Mouse (Mus musculus): ENCODE results near the gene Rasa3.
A peak's percentile ranks its signal among the peaks of the same experiment; 100 is the strongest.

Rasa3 gene

GRCm38 (mm10) chr8:13677413-13677883, at the start of gene Rasa3:
Gene Rasa3, minus strand, starts transcription at chr8:13677603.
- peak; percentile 96 for DNase-seq (ENCODE audit: low spot score)

DNA sequence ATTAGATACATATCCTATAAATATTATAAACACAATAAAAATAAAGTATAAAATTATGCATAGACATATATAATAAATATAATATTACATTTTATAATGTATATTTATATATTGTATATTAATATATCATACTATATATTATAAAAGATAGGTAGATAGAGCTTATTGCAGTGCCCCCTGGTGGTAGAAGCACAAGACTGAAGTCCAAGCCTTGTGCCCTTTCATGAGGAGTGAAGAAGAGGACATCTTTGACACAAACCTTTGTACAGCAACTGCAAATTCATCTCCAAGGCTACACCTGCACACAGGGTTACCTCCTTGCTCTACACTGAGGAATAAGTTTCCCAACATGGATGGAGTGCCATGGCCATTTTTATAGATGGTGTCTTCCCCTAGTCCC, 48.3 kb upstream of the Rasa3 start:
- DNase-seq (ENCODE audit: low spot score): peak; percentile 66

GRCm38 (mm10) chr8:13718980-13719379, 41.6 kb upstream of the Rasa3 start:
- DNase-seq (ENCODE audit: low spot score): no peak

DNA sequence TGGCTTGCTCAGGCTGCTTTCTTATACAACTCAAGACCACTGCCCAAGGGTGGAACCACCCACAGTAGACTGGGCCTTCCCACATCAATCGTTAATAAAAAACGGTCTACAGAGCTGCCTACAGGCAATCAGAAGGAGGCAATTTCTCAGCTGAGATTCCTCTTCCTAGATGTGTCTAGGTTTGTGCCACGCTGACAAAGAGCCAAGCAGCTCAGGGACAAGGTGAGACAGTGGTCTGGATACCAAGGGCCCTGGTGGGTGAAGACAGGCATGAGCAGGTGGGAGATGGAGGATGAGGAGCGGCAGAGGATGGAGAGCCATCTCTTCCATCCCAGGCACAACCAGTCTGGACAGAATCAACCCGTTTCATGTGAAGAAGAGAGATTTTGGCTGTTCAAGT, 31.1 kb upstream of the Rasa3 start:
- DNase-seq (ENCODE audit: low spot score): no peak

- DNase-seq (ENCODE audit: low spot score): no peak
Observed at GRCm38 (mm10) chr8:13706918-13707317, 29.5 kb upstream of the Rasa3 start.

GRCm38 (mm10) chr8:13705668-13706067, 28.3 kb upstream of the Rasa3 start, which contains the start of gene Cfap97d2:
Gene Cfap97d2, plus strand, starts transcription at chr8:13705889.
- peak; percentile 94 for DNase-seq (ENCODE audit: low spot score)

GRCm38 (mm10) chr8:13704301-13704700, 26.9 kb upstream of the Rasa3 start:
- DNase-seq (ENCODE audit: low spot score): no peak

DNA sequence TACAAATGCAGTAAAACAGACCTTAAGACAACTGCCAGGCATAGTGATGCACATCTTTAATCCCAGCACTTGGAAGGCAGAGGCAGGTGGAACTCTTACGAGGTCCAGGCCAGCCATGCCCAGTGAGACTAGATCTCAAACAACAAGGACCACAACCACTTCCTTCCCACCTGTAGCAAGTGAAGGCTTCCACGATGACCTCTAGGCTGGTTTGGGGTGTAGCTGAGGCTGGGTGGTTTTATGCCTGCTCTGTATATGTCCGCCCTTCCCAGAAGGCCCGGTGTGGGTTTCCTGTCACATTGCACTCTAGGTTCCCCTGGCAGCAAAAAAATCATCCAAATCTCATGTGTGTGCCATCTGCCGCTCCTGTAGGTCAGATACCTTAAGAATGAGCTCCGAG, 26.4 kb upstream of the Rasa3 start:
- no peak for DNase-seq (ENCODE audit: low spot score)

DNA sequence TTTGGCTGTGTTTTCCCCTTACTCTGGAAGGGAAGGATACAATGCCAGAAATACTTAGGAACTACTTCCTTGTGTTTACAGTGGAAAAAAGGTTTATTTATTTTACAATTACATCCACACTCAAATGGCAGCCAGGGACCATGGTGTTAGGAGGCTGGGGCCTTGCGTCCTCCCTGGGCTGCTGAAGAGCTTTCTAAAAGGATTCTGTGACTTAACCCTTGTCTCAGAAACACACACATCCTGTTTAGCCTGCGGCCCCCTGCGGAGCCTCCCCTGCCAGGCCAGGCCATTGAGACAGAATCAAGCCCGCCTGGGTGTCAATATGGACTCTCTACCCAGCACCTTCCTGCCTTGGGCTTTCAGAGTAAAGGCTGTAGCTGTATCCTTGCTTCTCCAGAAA, 25.4 kb upstream of the Rasa3 start:
- DNase-seq (ENCODE audit: low spot score): no peak

DNA sequence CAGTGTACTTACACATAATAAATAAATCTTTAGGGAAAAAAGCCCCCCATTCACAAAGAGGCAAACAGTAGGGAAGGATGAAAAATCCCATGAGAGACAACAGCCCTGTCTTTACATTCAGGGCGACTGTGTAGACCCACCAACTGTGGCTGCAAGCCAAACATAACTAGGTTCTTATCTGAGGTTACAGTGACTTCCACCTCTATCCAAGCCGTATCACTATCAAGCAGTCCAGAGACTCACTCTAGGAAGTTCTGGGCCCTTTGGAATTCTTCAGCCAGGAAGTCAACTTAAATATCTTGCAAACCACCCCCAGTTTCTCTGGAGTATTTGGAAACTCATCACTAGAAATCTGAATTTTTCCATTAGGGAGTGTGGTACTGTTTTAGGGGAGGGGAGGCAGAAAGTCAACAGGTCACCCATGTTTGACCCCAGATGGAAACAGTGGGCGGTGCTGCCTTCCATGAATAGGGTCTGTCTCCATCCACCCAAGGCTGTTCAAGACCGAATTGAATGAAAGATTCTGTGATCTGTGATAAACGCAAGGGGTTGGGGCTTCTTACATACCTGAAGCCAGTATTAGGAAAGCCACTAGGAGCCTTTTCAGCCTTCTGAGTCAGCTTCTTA, 22.0 kb upstream of the Rasa3 start:
- no peak for DNase-seq (ENCODE audit: low spot score)

- no peak for DNase-seq (ENCODE audit: low spot score)
Observed at GRCm38 (mm10) chr8:13698281-13698680, 20.9 kb upstream of the Rasa3 start.

DNA sequence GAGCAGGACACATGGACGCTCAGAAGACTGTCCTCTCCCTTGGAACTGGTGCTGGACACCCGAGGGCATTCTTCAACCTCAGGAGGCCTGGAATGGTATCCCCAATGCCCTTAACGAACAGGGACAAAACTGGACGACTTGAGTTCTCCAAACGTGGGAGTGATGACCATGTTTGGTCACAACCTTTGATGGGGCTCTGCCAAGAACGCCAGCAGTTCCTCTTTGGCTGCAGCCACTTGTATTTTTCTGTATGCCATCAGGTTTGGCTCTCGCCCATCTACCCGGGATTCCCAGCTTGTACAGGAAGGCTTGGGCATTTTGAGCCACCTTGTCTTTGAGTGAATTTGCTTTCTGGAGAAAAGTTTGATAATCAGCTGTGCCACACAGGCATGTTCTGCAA, 20.3 kb upstream of the Rasa3 start:
- DNase-seq (ENCODE audit: low spot score): no peak

DNA sequence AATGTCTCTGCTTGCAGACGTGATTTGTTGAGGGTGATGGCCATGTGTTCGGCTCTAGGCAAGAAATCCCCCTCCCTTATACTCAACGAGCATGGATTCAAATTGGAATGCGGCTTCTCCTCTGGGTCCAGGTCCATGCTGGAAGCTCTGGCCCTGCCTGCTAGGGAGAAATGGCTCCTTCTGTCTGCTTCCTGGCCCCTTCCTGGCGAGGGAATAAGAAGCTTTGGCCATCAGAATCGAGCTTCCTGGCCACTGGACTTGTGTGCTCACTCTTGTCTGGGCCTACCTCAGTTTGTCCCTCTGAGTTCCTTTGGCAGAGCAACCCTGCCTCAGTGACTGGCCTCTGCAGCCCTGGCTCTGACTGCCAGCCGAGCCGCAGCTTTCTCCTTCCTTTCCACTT, 19.8 kb upstream of the Rasa3 start:
- DNase-seq (ENCODE audit: low spot score): no peak

GRCm38 (mm10) chr8:13696157-13696556, 18.8 kb upstream of the Rasa3 start:
- DNase-seq (ENCODE audit: low spot score): no peak

DNA sequence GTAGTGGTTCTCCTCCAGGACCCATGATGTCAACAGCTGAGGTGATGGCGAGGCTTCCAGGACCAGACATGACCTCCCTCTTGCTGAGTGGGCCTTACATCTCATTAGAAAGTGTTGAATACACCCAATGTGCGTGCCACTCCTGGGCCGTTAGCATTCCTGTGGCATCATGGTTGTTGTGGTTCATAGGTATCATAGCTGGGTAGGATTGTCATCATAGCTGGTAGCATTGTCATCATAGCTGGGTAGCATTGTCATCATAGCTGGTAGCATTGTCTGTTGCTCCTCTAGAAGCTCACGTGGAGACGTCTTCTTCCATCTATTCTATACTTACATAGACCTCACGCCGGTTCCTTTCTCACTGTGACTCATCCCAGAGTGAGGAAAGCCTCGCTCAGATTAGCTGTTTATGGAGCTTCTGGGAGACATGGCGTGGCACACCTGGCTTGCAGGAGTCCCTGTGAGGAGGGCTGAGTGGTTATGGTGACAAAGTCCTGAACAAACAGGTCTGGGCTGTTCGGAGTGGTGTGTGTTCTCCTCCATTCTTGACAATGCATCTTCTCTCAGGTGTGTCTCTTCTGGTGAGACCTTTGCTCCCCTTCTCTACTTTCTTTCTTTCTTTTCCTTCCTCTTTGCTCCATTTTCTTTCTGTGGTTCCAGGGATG, 17.9 kb upstream of the Rasa3 start:
- DNase-seq (ENCODE audit: low spot score): no peak

GRCm38 (mm10) chr8:13694735-13695134, 17.3 kb upstream of the Rasa3 start:
- no peak for DNase-seq (ENCODE audit: low spot score)

DNA sequence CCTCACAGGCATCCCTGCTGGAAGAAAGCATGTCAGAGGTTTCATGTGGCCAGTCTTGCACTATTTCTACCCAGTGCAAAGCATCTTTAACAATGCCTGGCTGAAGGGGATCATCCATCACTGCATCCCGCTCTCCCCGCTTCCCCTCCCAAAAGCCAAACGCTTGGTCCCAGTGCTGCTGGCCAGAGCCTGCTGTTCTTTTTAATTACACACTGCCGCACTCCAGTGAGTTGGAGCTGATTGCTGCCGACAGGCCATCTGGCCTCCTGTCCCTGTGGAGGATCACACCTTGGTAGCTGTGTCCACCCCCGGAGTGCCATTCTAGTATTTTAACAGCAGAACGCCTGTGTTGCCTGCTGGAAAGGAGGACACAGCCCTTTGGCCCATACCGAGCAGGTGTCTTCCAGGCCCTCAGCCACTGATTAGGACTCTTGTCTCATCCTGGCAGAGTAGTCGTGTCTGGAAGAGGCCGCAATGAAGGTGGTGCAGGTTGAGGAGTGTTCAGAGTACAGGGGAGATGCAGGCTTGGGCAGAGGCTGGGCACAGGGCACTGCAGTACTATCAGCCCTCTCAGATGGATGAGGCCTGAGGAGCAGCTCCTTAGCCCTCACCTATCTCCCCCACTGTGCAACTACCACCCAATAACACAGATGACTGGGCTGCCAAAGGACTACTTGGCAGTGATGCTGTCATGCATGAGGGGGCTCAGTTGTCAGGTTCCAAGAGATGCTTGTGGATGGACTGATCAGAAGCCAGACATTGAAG, 15.1 kb upstream of the Rasa3 start:
- peak; percentile 39 for DNase-seq (ENCODE audit: low spot score)

DNA sequence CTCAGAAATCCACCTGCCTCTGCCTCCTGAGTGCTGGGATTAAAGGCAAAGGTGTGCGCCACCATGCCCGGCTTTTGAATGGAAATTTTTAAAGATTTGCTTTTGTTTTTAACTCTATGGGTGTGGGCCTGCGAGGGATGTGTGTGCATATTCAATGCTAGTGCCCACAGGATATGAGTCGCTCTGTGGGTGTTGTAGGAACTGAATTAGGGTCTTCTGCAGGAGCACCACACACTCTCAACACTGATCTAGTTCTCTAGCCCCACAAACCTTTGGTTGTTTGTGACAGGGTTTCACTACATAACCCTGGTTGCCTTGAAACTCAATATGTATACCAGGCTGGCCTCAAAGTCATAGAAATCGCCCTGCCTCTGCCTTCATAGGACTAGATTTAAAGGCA, 11.9 kb upstream of the Rasa3 start:
- DNase-seq (ENCODE audit: low spot score): no peak

DNA sequence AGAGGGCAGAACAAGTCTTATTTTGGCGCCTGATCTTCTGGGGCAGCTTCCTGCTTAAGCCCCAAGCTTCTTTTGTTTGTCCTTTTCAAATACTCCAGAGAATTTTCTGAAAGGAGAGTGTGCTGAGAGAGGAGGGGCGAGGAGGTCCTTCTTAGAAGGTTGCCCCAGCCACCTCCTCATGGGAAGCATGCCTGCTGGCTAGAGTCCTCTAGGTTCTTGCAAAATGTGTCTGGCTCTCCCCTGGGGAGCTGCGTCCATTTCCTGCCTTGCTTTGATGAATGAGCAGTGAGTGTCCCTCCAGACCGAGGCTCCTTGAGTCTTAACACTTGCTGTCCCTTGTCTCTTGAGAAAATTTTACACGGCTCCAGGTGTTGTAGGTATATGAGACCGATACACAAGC, 11.1 kb upstream of the Rasa3 start:
- no peak for DNase-seq (ENCODE audit: low spot score)

GRCm38 (mm10) chr8:13687941-13688340, 10.5 kb upstream of the Rasa3 start:
- no peak for DNase-seq (ENCODE audit: low spot score)

- DNase-seq (ENCODE audit: low spot score): no peak
Observed at GRCm38 (mm10) chr8:13687101-13687717, 9.8 kb upstream of the Rasa3 start.

GRCm38 (mm10) chr8:13686426-13686825, 9.0 kb upstream of the Rasa3 start:
- DNase-seq (ENCODE audit: low spot score): no peak

Data from embryo, embryonic 10 days (tissue).